Mouse (Mus musculus) liver, adult 2 months (tissue): Measurements from ENCODE around the gene Olfr1425. TPM values are rescaled to one million over a fixed set of nuclear protein-coding genes. Genes with fewer than 3 reads are reported as not detected.
"Not testable (repeated sequence)": the region's sequence is repeated elsewhere in the genome, so short reads cannot be mapped to it uniquely, and the experiment has no call there.

ENCODE experiments used
- DNase-seq: peaks from one replicate; pipeline ENCODE4 v3.0.0-alpha.2; 2011; ENCODE audit warnings: low read depth, low spot score; ENCODE audit errors: extremely low read depth
- H3K27ac ChIP-seq: fragments of 200-500 bp; replicated peaks from 2 replicates; pipeline ENCODE4 v1.5.1; 2012; ENCODE audit warnings: low read depth, mild to moderate bottlenecking, control low read depth, inconsistent platforms, low read length; ENCODE audit not compliant: insufficient read depth
- H3K27me3 ChIP-seq: fragments of 200-500 bp; 2 replicates; pipeline ENCODE4 v1.6.1; 2012; ENCODE audit warnings: mild to moderate bottlenecking, moderate library complexity, low read length, inconsistent platforms; ENCODE audit not compliant: control insufficient read depth, insufficient read depth
- H3K36me3 ChIP-seq: fragments of 200-500 bp; 2 replicates; pipeline ENCODE4 v1.6.1; 2012; ENCODE audit warnings: low read length, inconsistent platforms; ENCODE audit not compliant: control insufficient read depth, insufficient read depth
- H3K4me1 ChIP-seq: fragments of 200-500 bp; 2 replicates; pipeline ENCODE4 v1.6.1; 2011; ENCODE audit warnings: low read length; ENCODE audit not compliant: control insufficient read depth, insufficient read depth
- H3K4me3 ChIP-seq: fragments of 200-500 bp; 2 replicates; pipeline ENCODE4 v1.5.1; 2011; ENCODE audit warnings: low read depth, mild to moderate bottlenecking, control low read depth, low read length, moderate library complexity; ENCODE audit not compliant: insufficient read depth
- H3K79me2 ChIP-seq: fragments of 200-500 bp; 2 replicates; pipeline ENCODE4 v1.6.1; 2012; ENCODE audit warnings: inconsistent platforms, mild to moderate bottlenecking, low read length, moderate library complexity; ENCODE audit not compliant: control insufficient read depth, insufficient read depth
- H3K9ac ChIP-seq: fragments of 200-500 bp; 2 replicates; pipeline ENCODE4 v1.6.1; 2012; ENCODE audit warnings: low read depth, mild to moderate bottlenecking, control low read depth, inconsistent platforms, low read length
- CTCF ChIP-seq: fragments of 200-500 bp; IDR thresholded peaks from 2 replicates; pipeline ENCODE4 v1.5.1; 2011; ENCODE audit warnings: low read depth, low read length, control low read depth
- POLR2A ChIP-seq: fragments of 200-500 bp; IDR thresholded peaks from 2 replicates; pipeline ENCODE4 v1.6.1; 2011; ENCODE audit warnings: low read length, control low read depth; ENCODE audit not compliant: insufficient read depth; ENCODE audit errors: extremely low read depth
- WGBS: fragments of 180-500 bp; shearing (Covaris S2); methylation state at CpG from one replicate; pipeline ENCODE4 v1.1.7; 2018; 5-methylcytosine and 5-hydroxymethylcytosine counted together
- polyA plus RNA-seq: library from polyadenylated mRNA; depleted of rRNA; stranded (reverse); fragments of >200 nt; gene quantifications from 2 replicates; pipeline ENCODE4 v1.2.3, GENCODE M21; 2012
- total RNA-seq: library from RNA; depleted of rRNA; stranded (reverse); fragments of >200 nt; gene quantifications from 2 replicates; pipeline ENCODE4 v1.2.3, GENCODE M21; 2014

The Olfr1425 gene
- total and polyA plus RNA-seq, 2 experiments, result not detected

DNA sequence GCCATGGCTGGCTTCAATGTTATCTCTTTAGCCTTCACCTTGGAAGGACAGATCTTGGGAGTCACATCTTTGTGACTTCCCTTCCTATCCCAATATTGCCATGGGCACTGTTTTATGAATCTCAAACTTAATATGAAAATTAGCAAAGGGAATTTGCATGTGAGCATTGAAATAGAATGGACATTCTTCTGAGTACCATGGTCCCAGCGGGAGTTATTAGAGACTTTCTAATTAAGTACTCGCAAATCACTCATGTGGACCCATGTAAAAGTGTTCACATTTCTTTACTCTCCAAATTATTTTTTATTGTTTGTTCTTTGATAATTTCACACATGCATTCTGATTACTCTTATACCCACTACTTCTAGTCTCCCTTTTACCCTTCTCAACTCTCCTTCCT is 25.7 kb upstream of the Olfr1425 start, which contains the start of gene Olfr1427:
Olfr1427 (minus strand) TSS at position 101 of the 400 bp plus-strand sequence.
- TF ChIP-seq CTCF, result no peak
- TF ChIP-seq POLR2A, result no peak
- Histone ChIP-seq H3K4me1 (no peaks in the 10 kb centered on the region), H3K9ac (no peak within 1 kb of the TSS), H3K27ac (no peak within 1 kb of the TSS), H3K79me2 (no peaks in the 10 kb centered on the region), H3K36me3 (no peaks in the 10 kb centered on the region), H3K4me3 (no peak within 1 kb of the TSS), H3K27me3 (no peaks in the 10 kb centered on the region)
- WGBS, result 94% methylated on average over 2 of the region's 2 CpGs
- DNase-seq, result no peak

DNA sequence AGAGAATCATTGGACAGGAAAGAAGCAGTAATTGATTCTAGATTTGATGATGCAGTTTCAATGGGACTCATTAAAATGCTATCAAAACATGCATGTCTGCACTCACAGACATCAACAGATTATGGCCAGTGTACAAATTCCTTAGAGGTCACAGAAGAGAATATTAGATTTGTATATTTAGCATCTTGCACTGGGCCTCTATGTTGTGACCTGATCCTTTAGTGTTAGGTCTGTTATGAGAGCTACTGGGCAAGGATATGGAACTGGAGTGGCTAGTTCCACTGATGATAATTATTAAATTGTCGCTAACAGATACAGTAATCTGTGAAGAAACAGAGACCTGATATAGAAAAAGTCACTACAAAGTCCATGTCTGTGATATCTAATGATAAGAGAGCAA is 14.4 kb upstream of the Olfr1425 start, which contains the start of gene Olfr1426:
Olfr1426 (minus strand) TSS at position 101 of the 400 bp plus-strand sequence.
- no peaks in the 10 kb centered on the region for H3K4me1 ChIP-seq
- TF ChIP-seq CTCF (no peak), POLR2A (no peak)
- DNase-seq, result no peak
- no peaks in the 10 kb centered on the region for H3K79me2 ChIP-seq
- H3K4me3 ChIP-seq, result no peak within 1 kb of the TSS
- H3K9ac ChIP-seq, result no peak within 1 kb of the TSS
- 76% methylated on average over 1 of the region's 1 CpGs for WGBS
- H3K27ac ChIP-seq, result no peak within 1 kb of the TSS
- no peaks in the 10 kb centered on the region for H3K36me3 ChIP-seq
- H3K27me3 ChIP-seq, result no peaks in the 10 kb centered on the region

GRCm38 (mm10) chr19:12069546-12069945 is 8.0 kb downstream of the Olfr1425 start:
- not testable (repeated sequence) for H3K36me3 ChIP-seq, H3K27ac ChIP-seq, H3K9ac ChIP-seq, H3K27me3 ChIP-seq, DNase-seq, H3K4me3 ChIP-seq, H3K79me2 ChIP-seq, H3K4me1 ChIP-seq
- WGBS, result 83% methylated on average over 1 of the region's 1 CpGs

DNA sequence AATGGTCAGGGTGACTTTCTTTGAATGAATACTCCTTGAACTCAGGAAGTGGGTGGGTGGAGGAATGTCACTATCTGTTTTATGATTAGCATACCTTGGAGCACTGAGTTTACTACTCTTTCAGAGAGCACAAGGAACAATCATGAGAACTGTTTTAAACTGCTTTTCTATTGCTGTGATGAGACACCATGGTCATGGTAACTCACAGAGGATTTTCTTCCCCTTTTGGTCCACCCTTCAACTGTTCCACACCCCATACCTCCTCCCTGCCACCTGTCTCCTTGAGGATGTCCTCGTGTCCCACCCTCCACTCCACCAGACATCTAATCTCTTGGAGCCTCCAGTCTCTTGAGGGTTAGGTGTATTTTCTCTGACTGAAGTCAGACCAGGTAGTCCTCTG is 9.7 kb downstream of the Olfr1425 start:
- not testable (repeated sequence) for H3K79me2 ChIP-seq, H3K27me3 ChIP-seq

GRCm38 (mm10) chr19:12062582-12062981 is 14.9 kb downstream of the Olfr1425 start, which contains the start of gene Olfr1424:
Olfr1424 (minus strand) TSS chr19:12062682.
- not testable (repeated sequence) for H3K4me3 ChIP-seq
- WGBS, result 96% methylated on average over 1 of the region's 1 CpGs

More for the DNA sequence above, 9.7 kb downstream of the Olfr1425 start:
- DNase-seq, H3K36me3 ChIP-seq, H3K9ac ChIP-seq, H3K4me1 ChIP-seq, H3K4me3 ChIP-seq, H3K27ac ChIP-seq: not testable (repeated sequence)
- 50% methylated on average over 1 of the region's 1 CpGs for WGBS

DNA sequence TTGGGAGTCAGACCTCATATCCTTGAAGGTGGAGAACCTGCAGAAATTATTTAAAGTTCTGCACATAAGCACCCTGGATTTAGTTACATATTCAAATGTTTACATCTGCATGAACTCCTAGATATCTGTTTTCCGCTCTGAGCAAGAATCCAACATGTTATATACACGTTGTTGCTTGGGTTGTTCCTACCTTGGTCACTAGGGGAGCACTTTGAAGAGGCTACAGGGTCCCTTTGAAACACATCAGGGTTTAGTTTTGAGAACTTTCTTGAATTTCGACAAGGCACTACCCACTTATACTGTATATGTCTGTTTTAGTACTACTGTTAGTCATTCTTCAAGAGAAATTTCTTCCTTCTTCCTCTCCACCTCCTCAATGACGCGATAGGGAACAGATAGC is 34.4 kb downstream of the Olfr1425 start:
- Histone ChIP-seq H3K27ac (no peak overlapping the region), H3K9ac (no peak overlapping the region), H3K4me1 (no peaks in the 10 kb centered on the region), H3K27me3 (no peaks in the 10 kb centered on the region), H3K79me2 (no peaks in the 10 kb centered on the region), H3K4me3 (no peak overlapping the region), H3K36me3 (no peaks in the 10 kb centered on the region)
- DNase-seq, result no peak
- WGBS, result 86% methylated on average over 5 of the region's 5 CpGs
- TF ChIP-seq POLR2A, result no peak
- no peak for TF ChIP-seq CTCF

More at GRCm38 (mm10) chr19:12062582-12062981, 14.9 kb downstream of the Olfr1425 start, which contains the start of gene Olfr1424:
- H3K27ac ChIP-seq, H3K4me1 ChIP-seq, H3K36me3 ChIP-seq, H3K9ac ChIP-seq, H3K79me2 ChIP-seq, H3K27me3 ChIP-seq, DNase-seq: not testable (repeated sequence)
